Mouse (Mus musculus) MEL (cell line): ENCODE measurements around the gene Cc2d1a. TPM values are rescaled to one million over a fixed set of nuclear protein-coding genes. Genes with fewer than 3 reads are reported as not detected.
A peak's percentile ranks its signal among the peaks of the same experiment; 100 is the strongest.

ENCODE experiments used
- DNase-seq: peaks from one replicate; pipeline ENCODE4 v3.0.0; 2011; ENCODE audit warnings: low read depth, low spot score
- H3K27ac ChIP-seq: 2 replicates; pipeline ENCODE4 v1.5.1; 2012; ENCODE audit warnings: low read depth, mild to moderate bottlenecking, control low read depth, low read length, moderate library complexity; ENCODE audit not compliant: control insufficient read depth
- H3K27me3 ChIP-seq, 2 experiments: fragments of 150-350 bp in 1 of 2; sonication (generic) in 1 of 2; 2 replicates each; pipeline ENCODE4 v1.6.1; 2012; ENCODE audit warnings: low read length in 2 of 2, mild to moderate bottlenecking in 2 of 2, improper control_type of control experiment in 1 of 2, moderate library complexity in 1 of 2; ENCODE audit not compliant: insufficient read depth in 2 of 2, control insufficient read depth in 1 of 2
- H3K36me3 ChIP-seq, 2 experiments: 2 replicates each; pipeline ENCODE4 v1.6.1; 2012 to 2014; ENCODE audit warnings: low read length in 2 of 2, improper control_type of control experiment in 1 of 2, inconsistent platforms in 1 of 2, mild to moderate bottlenecking in 1 of 2; ENCODE audit not compliant: insufficient read depth in 2 of 2, control insufficient read depth in 1 of 2
- H3K4me1 ChIP-seq, 2 experiments: fragments of 150-350 bp in 1 of 2; sonication (generic) in 1 of 2; 2 replicates each; pipeline ENCODE4 v1.6.1; 2012; ENCODE audit warnings: low read length in 2 of 2, improper control_type of control experiment in 1 of 2, mild to moderate bottlenecking in 1 of 2; ENCODE audit not compliant: insufficient read depth in 2 of 2, control insufficient read depth in 1 of 2
- H3K4me3 ChIP-seq, 2 experiments: fragments of 150-350 bp in 1 of 2; sonication (generic) in 1 of 2; 2 replicates each; pipeline ENCODE4 v1.5.1; 2012; ENCODE audit warnings: low read depth in 2 of 2, low read length in 2 of 2, mild to moderate bottlenecking in 2 of 2, moderate library complexity in 2 of 2, control low read depth in 1 of 2, improper control_type of control experiment in 1 of 2; ENCODE audit not compliant: control insufficient read depth in 1 of 2, insufficient read depth in 1 of 2
- H3K79me2 ChIP-seq: 2 replicates; pipeline ENCODE4 v1.6.1; 2012; ENCODE audit warnings: mild to moderate bottlenecking, low read length, moderate library complexity; ENCODE audit not compliant: control insufficient read depth, poor library complexity, insufficient read depth
- H3K9ac ChIP-seq: 2 replicates; pipeline ENCODE4 v1.6.1; 2012; ENCODE audit warnings: low read depth, mild to moderate bottlenecking, control low read depth, low read length, moderate library complexity; ENCODE audit not compliant: control insufficient read depth, poor library complexity, severe bottlenecking
- H3K9me3 ChIP-seq: fragments of 150-350 bp; sonication (generic); replicated peaks from 2 replicates; pipeline ENCODE4 v1.6.1; 2012; ENCODE audit warnings: mild to moderate bottlenecking, low read length, improper control_type of control experiment, moderate library complexity; ENCODE audit not compliant: insufficient read depth
- EP300 ChIP-seq, 2 experiments: IDR thresholded peaks; 2 replicates each; pipeline ENCODE4 v1.6.1; 2011; ENCODE audit warnings: improper control_type of control experiment in 2 of 2, low read length in 2 of 2, low read depth in 1 of 2, mild to moderate bottlenecking in 1 of 2
- GABPA ChIP-seq: IDR thresholded peaks from 2 replicates; pipeline ENCODE4 v1.6.1; 2012; ENCODE audit warnings: low read depth, mild to moderate bottlenecking, inconsistent platforms, low read length, improper control_type of control experiment, moderate library complexity
- GATA1 ChIP-seq: IDR thresholded peaks from 2 replicates; pipeline ENCODE4 v1.6.1; 2011; ENCODE audit warnings: low read depth, low read length, improper control_type of control experiment
- HCFC1 ChIP-seq: IDR thresholded peaks from 2 replicates; pipeline ENCODE4 v1.6.1; 2012; ENCODE audit warnings: low read depth, mild to moderate bottlenecking, inconsistent platforms, low read length, improper control_type of control experiment, moderate library complexity
- MAFK ChIP-seq: IDR thresholded peaks from 2 replicates; pipeline ENCODE4 v1.6.1; 2011; ENCODE audit warnings: low read depth, mild to moderate bottlenecking, low read length, improper control_type of control experiment, borderline replicate concordance
- MEF2A ChIP-seq: IDR thresholded peaks from 2 replicates; pipeline ENCODE4 v1.6.1; 2014; ENCODE audit warnings: low read depth, mild to moderate bottlenecking, inconsistent platforms, low read length, improper control_type of control experiment; ENCODE audit not compliant: poor library complexity, insufficient replicate concordance, severe bottlenecking; ENCODE audit errors: extremely low read depth
- POLR2A ChIP-seq, 2 experiments: IDR thresholded peaks; 2 replicates each; pipeline ENCODE4 v1.6.1; 2011 to 2012; ENCODE audit warnings: low read length in 2 of 2, mild to moderate bottlenecking in 2 of 2, control low read depth in 1 of 2, improper control_type of control experiment in 1 of 2, low read depth in 1 of 2, moderate library complexity in 1 of 2; ENCODE audit not compliant: control insufficient read depth in 1 of 2, insufficient read depth in 1 of 2, poor library complexity in 1 of 2
- SIN3A ChIP-seq: IDR thresholded peaks from 2 replicates; pipeline ENCODE4 v1.6.1; 2012; ENCODE audit warnings: low read length, improper control_type of control experiment, inconsistent platforms
- TAL1 ChIP-seq: IDR thresholded peaks from 2 replicates; pipeline ENCODE4 v1.6.1; 2012; ENCODE audit warnings: mild to moderate bottlenecking, inconsistent platforms, low read length, moderate library complexity, mixed read lengths
- USF1 ChIP-seq: IDR thresholded peaks from 2 replicates; pipeline ENCODE4 v1.6.1; 2014; ENCODE audit warnings: low read depth, mild to moderate bottlenecking, inconsistent platforms, low read length, improper control_type of control experiment, moderate library complexity
- USF2 ChIP-seq, 2 experiments: IDR thresholded peaks; 2 replicates each; pipeline ENCODE4 v1.6.1; 2011 to 2012; ENCODE audit warnings: improper control_type of control experiment in 2 of 2, low read length in 2 of 2, borderline replicate concordance in 1 of 2, inconsistent platforms in 1 of 2, low read depth in 1 of 2, mild to moderate bottlenecking in 1 of 2; ENCODE audit not compliant: insufficient read depth in 1 of 2
- ZMIZ1 ChIP-seq: IDR thresholded peaks from 2 replicates; pipeline ENCODE4 v1.6.1; 2012; ENCODE audit warnings: low read depth, mild to moderate bottlenecking, inconsistent platforms, low read length, improper control_type of control experiment, moderate library complexity
- ZNF384 ChIP-seq: IDR thresholded peaks from 2 replicates; pipeline ENCODE4 v1.6.1; 2012; ENCODE audit warnings: low read depth, mild to moderate bottlenecking, inconsistent platforms, low read length, improper control_type of control experiment
- polyA plus RNA-seq, 2 experiments: library from polyadenylated mRNA; stranded (reverse) in 1 of 2; unstranded in 1 of 2; fragments of >175 nt in 1 of 2; fragments of >200 nt in 1 of 2; gene quantifications; 2 replicates each; pipeline versions ENCODE4 v1.2.1 to v1.2.4; 2012; ENCODE audit warnings: low replicate concordance in 2 of 2, low read depth in 1 of 2; ENCODE audit not compliant: insufficient read length in 2 of 2, insufficient read depth in 1 of 2, missing spikeins in 1 of 2
- total RNA-seq: library from RNA; depleted of rRNA; stranded (reverse); fragments of 300-350 nt; gene quantifications from 2 replicates; pipeline ENCODE4 v1.2.3, GENCODE M21; 2012

The Cc2d1a gene
- total and polyA plus RNA-seq, 3 experiments = 9.1 to 18.7 TPM; not detected in 1

GRCm38 (mm10) chr8:84144636-84145245 lies 3.0 kb downstream of the Cc2d1a start:
- Histone ChIP-seq H3K4me1 (peaks cover 0 to 12% of the 10 kb centered on the region in 2 experiments; a peak in 2 of 4 replicates), H3K36me3 (peaks cover 2 to 10% of the 10 kb centered on the region in 2 experiments; a peak in 3 of 4 replicates), H3K9ac (no peak overlapping the region), H3K9me3 (no peaks in the 10 kb centered on the region), H3K27ac (no peak overlapping the region), H3K4me3 (no peak overlapping the region), H3K79me2 (peaks cover 4% of the 10 kb centered on the region; the same call in 1 of the 2 replicates), H3K27me3 (no peaks in the 10 kb centered on the region)
- DNase-seq = peak; percentile 29
- TF ChIP-seq GATA1 (peak; percentile 41), MAFK (no peak)

GRCm38 (mm10) chr8:84140838-84141237 lies 6.9 kb downstream of the Cc2d1a start:
- H3K27me3 ChIP-seq = no peaks in the 10 kb centered on the region
- TF ChIP-seq POLR2A (IDR thresholded peaks at IDR 0.05; ENCODE audit: control insufficient read depth in 1 of 2, insufficient read depth in 1 of 2, low read depth in 1 of 2, low read length in 2 of 2, poor library complexity in 1 of 2) = no peak
- TF ChIP-seq MEF2A = no peak
- TF ChIP-seq TAL1 = no peak
- TF ChIP-seq EP300 (IDR thresholded peaks at IDR 0.05; ENCODE audit: low read depth in 1 of 2, low read length in 2 of 2) = no peak
- no peak for TF ChIP-seq ZNF384
- no peak for TF ChIP-seq GABPA
- no peak for TF ChIP-seq SIN3A
- no peaks in the 10 kb centered on the region for H3K79me2 ChIP-seq
- H3K4me1 ChIP-seq = peaks cover 0 to 4% of the 10 kb centered on the region in 2 experiments; a peak in 1 of 4 replicates
- H3K9ac ChIP-seq = no peak overlapping the region
- no peak overlapping the region for H3K27ac ChIP-seq
- H3K9me3 ChIP-seq = no peaks in the 10 kb centered on the region
- DNase-seq = no peak
- H3K36me3 ChIP-seq = peaks cover 0 to 2% of the 10 kb centered on the region in 2 experiments; a peak in 2 of 4 replicates
- no peak overlapping the region for H3K4me3 ChIP-seq

GRCm38 (mm10) chr8:84137848-84138247 lies 9.9 kb downstream of the Cc2d1a start:
- no peak overlapping the region for H3K4me3 ChIP-seq
- peaks cover 0 to 2% of the 10 kb centered on the region in 2 experiments; a peak in 1 of 4 replicates for H3K36me3 ChIP-seq
- peak; percentile 25 for DNase-seq
- H3K4me1 ChIP-seq = no peaks in the 10 kb centered on the region
- H3K9ac ChIP-seq = no peak overlapping the region
- no peak overlapping the region for H3K27ac ChIP-seq
- no peak for TF ChIP-seq ZMIZ1
- TF ChIP-seq HCFC1 = peak; percentile 87
- TF ChIP-seq USF2 (IDR thresholded peaks at IDR 0.05; ENCODE audit: borderline replicate concordance in 1 of 2, insufficient read depth in 1 of 2, low read depth in 1 of 2, low read length in 2 of 2) = peak in 1 of 2 experiments; percentile 56; a peak in 1 of 4 replicates
- peak; percentile 90 for TF ChIP-seq USF1
- H3K27me3 ChIP-seq = no peaks in the 10 kb centered on the region
- no peaks in the 10 kb centered on the region for H3K79me2 ChIP-seq
- H3K9me3 ChIP-seq = no peaks in the 10 kb centered on the region
